Mouse (Mus musculus) cerebellum, postnatal 25 days (tissue): ENCODE results near the gene Lgr6.

Experiments
- DNase-seq, 2 experiments: peaks; one replicate each; pipeline ENCODE4 v3.0.0; 2021; ENCODE audit warnings: mixed read lengths in 2 of 2

Lgr6 gene

GRCm38 (mm10) chr1:135075270-135075669 is 29.8 kb downstream of the Lgr6 start:
- DNase-seq = no peak

- no peak for DNase-seq
Observed at GRCm38 (mm10) chr1:135072643-135073042, 32.4 kb downstream of the Lgr6 start.

GRCm38 (mm10) chr1:135069841-135070240 is 35.2 kb downstream of the Lgr6 start:
- DNase-seq = no peak

- no peak for DNase-seq
Observed at GRCm38 (mm10) chr1:135064525-135064924, 40.6 kb downstream of the Lgr6 start.

- no peak for DNase-seq
Observed at GRCm38 (mm10) chr1:135062936-135063335, 42.1 kb downstream of the Lgr6 start.

- DNase-seq = no peak
Observed at GRCm38 (mm10) chr1:135061300-135061699, 43.8 kb downstream of the Lgr6 start.

GRCm38 (mm10) chr1:135060174-135060573 is 44.9 kb downstream of the Lgr6 start:
- DNase-seq = no peak

- no peak for DNase-seq
Observed at GRCm38 (mm10) chr1:135056901-135057300, 48.2 kb downstream of the Lgr6 start.

- no peak for DNase-seq
Observed at GRCm38 (mm10) chr1:135054121-135054520, 51.0 kb downstream of the Lgr6 start.

GRCm38 (mm10) chr1:135044439-135044838 is 60.6 kb downstream of the Lgr6 start:
- DNase-seq = no peak

GRCm38 (mm10) chr1:135036297-135036696 is 68.8 kb downstream of the Lgr6 start:
- DNase-seq = no peak

GRCm38 (mm10) chr1:135032658-135033057 is 72.4 kb downstream of the Lgr6 start:
- DNase-seq = no peak

GRCm38 (mm10) chr1:135030121-135030520 is 75.0 kb downstream of the Lgr6 start:
- no peak for DNase-seq

- no peak for DNase-seq
Observed at GRCm38 (mm10) chr1:135026275-135026674, 78.8 kb downstream of the Lgr6 start.

GRCm38 (mm10) chr1:135023583-135023982 is 81.5 kb downstream of the Lgr6 start:
- DNase-seq = no peak

GRCm38 (mm10) chr1:135021936-135022335 is 83.1 kb downstream of the Lgr6 start:
- no peak for DNase-seq

GRCm38 (mm10) chr1:135020970-135021369 is 84.1 kb downstream of the Lgr6 start:
- DNase-seq = no peak

- no peak for DNase-seq
Observed at GRCm38 (mm10) chr1:135020281-135020940, 84.7 kb downstream of the Lgr6 start.

- no peak for DNase-seq
Observed at GRCm38 (mm10) chr1:135019775-135020167, 85.3 kb downstream of the Lgr6 start.

GRCm38 (mm10) chr1:135019087-135019774 is 85.8 kb downstream of the Lgr6 start:
- DNase-seq = no peak

- DNase-seq = no peak
Observed at GRCm38 (mm10) chr1:135017656-135018015, 87.4 kb downstream of the Lgr6 start.

GRCm38 (mm10) chr1:135016907-135017655 is 88.0 kb downstream of the Lgr6 start:
- no peak for DNase-seq

- DNase-seq = no peak
Observed at GRCm38 (mm10) chr1:135014921-135015445, 90.1 kb downstream of the Lgr6 start.

GRCm38 (mm10) chr1:135012472-135012871 is 92.6 kb downstream of the Lgr6 start:
- no peak for DNase-seq
